Mouse (Mus musculus) cerebellum, postnatal 4 days (tissue): ENCODE measurements at regions not wholly inside any gene's neighbourhood (a gene's known extent, or its start where the extent isn't known, plus 50 kb on each side); places are given as distances from the start of the nearest gene placed in this dataset.
A peak's percentile ranks its signal among the peaks of the same experiment; 100 is the strongest.
"Not testable (repeated sequence)": the region's sequence is repeated elsewhere in the genome, so short reads cannot be mapped to it uniquely, and the experiment has no call there.

Experiments used
- DNase-seq, 2 experiments: peaks; one replicate each; pipeline ENCODE4 v3.0.0; 2022; ENCODE audit warnings: low spot score in 2 of 2, mixed read lengths in 1 of 2

- peak; percentile 82 to 83 for DNase-seq
These were observed 293.1 kb upstream of the Slc7a14 start for GRCm38 (mm10) chr3:31603237-31603636.

- not testable (repeated sequence) for DNase-seq
These were observed 286.4 kb upstream of the Slc7a14 start for GRCm38 (mm10) chr3:31596581-31596980.

GRCm38 (mm10) chr3:31585971-31586370 lies 275.8 kb upstream of the Slc7a14 start:
- no peak for DNase-seq

DNA sequence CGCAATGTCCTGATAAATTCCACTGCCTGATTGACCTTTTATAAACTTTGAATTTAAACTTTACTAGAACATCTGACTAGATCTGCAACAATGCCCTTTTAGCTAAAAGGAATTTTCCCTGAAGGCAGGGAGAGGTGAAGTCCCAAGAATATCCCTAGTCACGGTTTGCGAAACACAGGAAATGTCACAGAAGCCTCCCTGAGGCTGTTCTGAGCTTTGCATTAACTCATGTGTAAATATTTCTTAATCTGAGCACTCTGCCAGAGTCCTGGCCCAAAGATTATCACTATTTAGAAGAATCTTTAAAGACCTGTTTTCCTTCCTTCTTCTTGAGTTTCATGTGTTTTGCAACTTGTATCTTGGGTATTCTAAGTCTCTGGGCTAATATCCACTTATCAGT lies 263.7 kb upstream of the Slc7a14 start:
- DNase-seq = no peak
